Mouse (Mus musculus) brain, embryonic 14.5 days (tissue): ENCODE results near the gene Gm5938. TPM values are rescaled to one million over a fixed set of nuclear protein-coding genes. Genes with fewer than 3 reads are reported as not detected.

Experiments used
- DNase-seq: peaks from one replicate; pipeline ENCODE4 v3.0.0-alpha.2; 2011; ENCODE audit warnings: low read depth
- CTCF ChIP-seq: fragments of 200-500 bp; IDR thresholded peaks from 2 replicates; pipeline ENCODE4 v1.5.1; 2012; ENCODE audit warnings: inconsistent platforms, mild to moderate bottlenecking, moderate library complexity, borderline replicate concordance; ENCODE audit not compliant: insufficient read depth, insufficient read length; ENCODE audit errors: extremely low read depth
- POLR2A ChIP-seq: fragments of 200-500 bp; IDR thresholded peaks from 2 replicates; pipeline ENCODE4 v1.6.1; 2012; ENCODE audit warnings: mild to moderate bottlenecking, inconsistent platforms, borderline replicate concordance; ENCODE audit not compliant: poor library complexity, insufficient read depth, insufficient read length, severe bottlenecking; ENCODE audit errors: extremely low read depth
- polyA plus RNA-seq: library from polyadenylated mRNA; depleted of rRNA; stranded (reverse); fragments of >200 nt; gene quantifications from 2 replicates; pipeline ENCODE4 v1.2.3, GENCODE M21; 2012; rRNA removed

Gm5938 gene
- polyA plus RNA-seq: not detected in 2 replicates

DNA sequence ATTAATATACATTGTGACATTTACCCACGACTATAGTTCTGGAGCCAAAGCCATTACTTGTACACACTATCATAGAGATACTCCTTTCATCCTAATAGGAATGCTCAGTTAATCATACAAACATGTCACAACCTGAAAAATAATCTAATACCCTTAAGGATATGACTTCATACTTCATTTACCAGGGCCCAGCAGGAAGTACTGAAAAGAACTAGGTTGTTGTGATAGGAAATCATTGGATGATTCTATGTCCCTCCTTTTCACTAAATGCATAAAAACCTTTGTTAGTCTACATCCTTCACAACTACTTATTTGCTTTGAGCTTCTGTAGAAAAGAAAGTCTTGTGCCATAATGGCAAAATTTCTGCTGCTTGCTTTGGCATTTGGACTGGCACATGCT, at the start of gene Gm5938:
Gm5938 (plus strand) TSS at position 301 of the 400 bp plus-strand sequence.
- no peak for DNase-seq
- TF ChIP-seq CTCF (no peak), POLR2A (no peak)

GRCm38 (mm10) chrX:78091274-78091673, 34.0 kb upstream of the Gm5938 start, which contains the start of gene Obp1a:
Gene Obp1a, minus strand, starts transcription at chrX:78091374.
- TF ChIP-seq CTCF (no peak), POLR2A (no peak)
- no peak for DNase-seq

Other genes starting within 250 kb of the Gm5938 start
- not detected in 2 replicates for gene 5430402E10Rik, start 200.4 kb upstream of the Gm5938 start, polyA plus RNA-seq
- gene Obp1a, start 34.1 kb upstream of the Gm5938 start, polyA plus RNA-seq: not detected in 2 replicates
- gene Obp1b, start 61.3 kb downstream of the Gm5938 start, polyA plus RNA-seq: not detected in 2 replicates
- not detected in 2 replicates for gene Gm14743, start 120.5 kb downstream of the Gm5938 start, polyA plus RNA-seq
- gene 4930480E11Rik, start 244.2 kb downstream of the Gm5938 start, polyA plus RNA-seq: not detected in 2 replicates